Mouse (Mus musculus): ENCODE results near the gene Pramel1. TPM values are rescaled to one million over a fixed set of nuclear protein-coding genes. Genes with fewer than 3 reads are reported as not detected.
"Not testable (repeated sequence)": the region's sequence is repeated elsewhere in the genome, so short reads cannot be mapped to it uniquely, and the experiment has no call there.

Gene Pramel1
- polyA plus RNA-seq, 1 experiment: not detected

DNA sequence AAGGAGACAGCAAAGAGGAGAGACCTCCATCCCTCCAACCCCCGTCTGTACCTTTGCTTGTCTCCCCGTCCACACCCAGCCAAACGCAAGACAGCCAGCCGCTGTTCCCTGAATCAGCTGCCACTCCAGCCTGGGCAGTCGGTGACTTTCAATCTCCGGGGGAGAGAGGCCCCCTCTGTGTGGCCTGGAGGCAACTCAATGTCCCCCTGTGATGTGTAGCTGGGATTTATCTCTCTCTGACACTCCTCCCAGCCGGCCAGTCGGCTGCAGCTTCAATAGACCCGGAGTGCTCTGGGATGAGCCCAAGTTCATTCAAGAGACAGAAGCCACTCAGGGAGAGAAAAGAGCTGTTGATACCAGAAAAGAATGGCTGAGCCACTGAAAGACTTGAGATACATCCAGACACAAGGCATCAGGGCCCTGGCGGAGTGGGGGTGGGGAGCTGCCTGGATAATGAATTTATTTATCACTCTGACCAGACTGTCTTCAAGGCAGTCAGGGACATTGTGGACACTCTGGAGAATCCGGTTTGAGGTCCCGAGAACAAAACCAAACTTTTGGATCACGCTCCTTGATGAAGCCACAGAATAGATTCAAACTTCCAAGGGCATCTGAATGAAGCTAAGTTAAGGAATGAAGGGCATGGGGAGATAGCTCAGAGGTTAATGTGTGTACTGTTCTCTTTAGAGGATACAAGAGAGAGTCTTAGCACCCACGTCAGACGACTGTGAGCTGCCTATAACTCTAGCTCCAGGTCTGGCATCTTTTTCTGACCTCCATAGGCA is 14.1 kb upstream of the Pramel1 start:
- Histone ChIP-seq H3K27ac (ENCODE audit: insufficient read depth, low read length) (no peak overlapping the region), H3K4me3 (ENCODE audit: insufficient read depth, low read length) (no peak overlapping the region), H3K4me1 (ENCODE audit: control insufficient read depth, insufficient read depth, low read length) (no peaks in the 10 kb centered on the region)
- TF ChIP-seq CTCF (IDR thresholded peaks at IDR 0.05; ENCODE audit: borderline replicate concordance, insufficient read depth, low read length): no peak
- no peak for TF ChIP-seq POLR2A (IDR thresholded peaks at IDR 0.05; ENCODE audit: low read depth, low read length)

- Histone ChIP-seq H3K27ac (ENCODE audit: insufficient read depth, low read length) (no peak overlapping the region), H3K4me3 (ENCODE audit: insufficient read depth, low read length) (no peak overlapping the region)
- no peak for TF ChIP-seq CTCF (IDR thresholded peaks at IDR 0.05; ENCODE audit: borderline replicate concordance, insufficient read depth, low read length)
- TF ChIP-seq POLR2A (IDR thresholded peaks at IDR 0.05; ENCODE audit: low read depth, low read length): no peak
These were observed 13.6 kb upstream of the Pramel1 start for GRCm38 (mm10) chr4:143380716-143381004.

GRCm38 (mm10) chr4:143382163-143382562 is 12.1 kb upstream of the Pramel1 start:
- Histone ChIP-seq H3K27ac (ENCODE audit: insufficient read depth, low read length) (no peak overlapping the region), H3K4me1 (ENCODE audit: control insufficient read depth, insufficient read depth, low read length) (no peaks in the 10 kb centered on the region), H3K4me3 (ENCODE audit: insufficient read depth, low read length) (no peak overlapping the region)
- no peak for TF ChIP-seq CTCF (IDR thresholded peaks at IDR 0.05; ENCODE audit: borderline replicate concordance, insufficient read depth, low read length)
- no peak for TF ChIP-seq POLR2A (IDR thresholded peaks at IDR 0.05; ENCODE audit: low read depth, low read length)

More at GRCm38 (mm10) chr4:143380716-143381004, 13.6 kb upstream of the Pramel1 start:
- H3K4me1 ChIP-seq (ENCODE audit: control insufficient read depth, insufficient read depth, low read length): no peaks in the 10 kb centered on the region

DNA sequence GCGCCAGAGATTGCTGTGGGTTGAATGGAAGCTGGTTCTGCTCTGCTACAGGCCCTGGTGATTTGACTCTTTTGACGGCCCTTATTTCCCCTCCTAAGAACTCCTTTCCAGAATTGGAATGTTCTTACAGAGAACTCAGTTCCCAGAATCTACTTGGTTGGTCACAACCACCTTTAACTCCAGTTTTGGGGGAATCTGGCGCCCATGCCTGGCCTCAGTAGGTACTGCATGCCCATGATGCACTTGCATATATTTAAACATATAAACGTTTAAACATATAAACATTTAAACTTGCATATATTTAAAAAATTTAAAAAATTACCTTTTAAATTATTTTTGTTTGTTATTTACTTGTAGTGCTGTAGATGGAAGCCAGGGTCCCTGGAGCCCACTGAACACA is 10.6 kb upstream of the Pramel1 start:
- H3K27ac ChIP-seq (ENCODE audit: insufficient read depth, low read length): no peak overlapping the region
- TF ChIP-seq POLR2A (IDR thresholded peaks at IDR 0.05; ENCODE audit: low read depth, low read length) (no peak), CTCF (IDR thresholded peaks at IDR 0.05; ENCODE audit: borderline replicate concordance, insufficient read depth, low read length) (peak; percentile 26; the same call in 1 of the 2 replicates)
- H3K4me3 ChIP-seq (ENCODE audit: insufficient read depth, low read length): no peak overlapping the region
- H3K4me1 ChIP-seq (ENCODE audit: control insufficient read depth, insufficient read depth, low read length): no peaks in the 10 kb centered on the region

DNA sequence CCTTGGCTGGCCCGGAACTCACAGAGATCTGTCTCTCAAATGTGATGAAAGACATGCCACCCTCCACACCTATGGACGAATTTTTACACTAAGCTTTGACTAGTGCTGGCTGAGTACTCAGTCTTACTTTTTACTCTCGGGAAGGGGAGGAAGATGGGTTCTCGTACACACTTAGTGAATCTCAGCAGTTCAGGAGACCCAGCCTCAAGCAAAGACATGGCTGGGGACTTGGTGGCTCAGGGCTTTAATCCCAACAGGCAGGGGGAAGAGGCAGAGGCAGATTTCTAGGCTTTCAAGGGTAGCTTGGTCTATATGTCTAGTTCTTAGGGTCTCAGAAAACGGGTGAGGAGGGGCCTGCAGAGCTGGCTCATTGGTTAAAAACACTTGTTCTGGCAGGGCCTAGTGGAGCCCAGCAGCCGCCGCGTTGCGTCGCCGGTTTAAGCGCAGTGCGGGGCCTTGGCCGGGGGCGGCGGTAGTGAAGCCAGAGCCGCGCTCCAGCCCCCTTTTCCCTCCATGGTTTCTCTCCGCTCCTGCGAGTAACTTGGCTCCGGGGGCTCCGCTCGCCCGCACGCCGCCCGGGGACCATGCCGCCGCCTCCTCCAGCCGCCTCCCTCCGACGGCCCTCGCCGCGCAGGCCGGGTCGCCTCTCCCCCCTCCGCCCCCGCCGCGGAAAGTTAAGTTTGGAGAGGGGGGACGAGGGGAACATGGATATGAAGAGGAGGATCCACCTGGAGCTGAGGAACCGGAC is 5.1 kb upstream of the Pramel1 start:
- no peak for TF ChIP-seq CTCF (IDR thresholded peaks at IDR 0.05; ENCODE audit: borderline replicate concordance, insufficient read depth, low read length)
- TF ChIP-seq POLR2A (IDR thresholded peaks at IDR 0.05; ENCODE audit: low read depth, low read length): no peak

DNA sequence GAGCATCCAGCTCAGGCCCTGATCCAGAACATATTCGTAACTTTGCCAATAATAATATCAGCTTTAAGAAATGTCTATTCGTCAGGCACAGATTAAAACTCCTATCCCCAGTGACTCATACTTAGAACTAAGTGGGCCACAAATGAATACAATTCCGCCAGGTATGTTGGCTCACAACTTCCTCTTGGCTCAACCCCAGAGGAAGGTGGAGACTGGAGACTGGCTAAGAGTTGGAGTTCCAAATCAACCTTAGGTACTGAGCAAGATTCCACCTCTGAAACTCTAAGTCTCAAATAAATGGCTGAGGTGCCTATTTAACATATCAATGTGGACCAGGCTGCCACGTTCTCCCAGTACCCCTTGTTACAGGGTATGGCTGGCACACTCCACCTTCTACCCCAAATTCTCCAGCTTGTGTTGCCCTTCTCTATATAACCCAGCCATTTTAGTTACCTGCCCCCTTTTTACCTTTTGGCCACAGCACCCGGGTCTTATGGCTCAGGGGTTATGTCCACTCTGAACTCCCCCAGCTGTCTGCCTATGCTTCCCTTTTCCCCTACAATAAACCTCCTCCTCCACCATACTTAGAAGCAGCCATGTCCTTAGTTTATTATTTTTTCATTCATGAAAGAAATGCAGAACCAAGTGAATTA is 17.5 kb downstream of the Pramel1 start:
- H3K27ac ChIP-seq (ENCODE audit: insufficient read depth, low read length): no peak overlapping the region
- H3K4me1 ChIP-seq (ENCODE audit: control insufficient read depth, insufficient read depth, low read length): no peaks in the 10 kb centered on the region
- peak overlapping the region; percentile 33 for H3K4me3 ChIP-seq (ENCODE audit: insufficient read depth, low read length)
- TF ChIP-seq CTCF (IDR thresholded peaks at IDR 0.05; ENCODE audit: borderline replicate concordance, insufficient read depth, low read length) (no peak), POLR2A (IDR thresholded peaks at IDR 0.05; ENCODE audit: low read depth, low read length) (no peak; the same call in 1 of the 2 replicates)

More for the DNA sequence above, 5.1 kb upstream of the Pramel1 start:
- H3K4me3 ChIP-seq (ENCODE audit: insufficient read depth, low read length): peak overlapping the region; percentile 7; the same call in 1 of the 2 replicates
- H3K27ac ChIP-seq (ENCODE audit: insufficient read depth, low read length): no peak overlapping the region
- no peaks in the 10 kb centered on the region for H3K4me1 ChIP-seq (ENCODE audit: control insufficient read depth, insufficient read depth, low read length)

- peak within 1 kb of the TSS; percentile 89 for H3K27ac ChIP-seq (ENCODE audit: insufficient read depth, low read length)
- no peaks in the 10 kb centered on the region for H3K4me1 ChIP-seq (ENCODE audit: control insufficient read depth, insufficient read depth, low read length)
- peak within 1 kb of the TSS; percentile 92 for H3K4me3 ChIP-seq (ENCODE audit: insufficient read depth, low read length)
- TF ChIP-seq CTCF (IDR thresholded peaks at IDR 0.05; ENCODE audit: borderline replicate concordance, insufficient read depth, low read length) (no peak), POLR2A (IDR thresholded peaks at IDR 0.05; ENCODE audit: low read depth, low read length) (peak; percentile 70)
These were observed 18.2 kb downstream of the Pramel1 start, which contains the start of gene Pramef8 for GRCm38 (mm10) chr4:143412219-143413092. Gene Pramef8, plus strand, starts transcription at chr4:143412426.

DNA sequence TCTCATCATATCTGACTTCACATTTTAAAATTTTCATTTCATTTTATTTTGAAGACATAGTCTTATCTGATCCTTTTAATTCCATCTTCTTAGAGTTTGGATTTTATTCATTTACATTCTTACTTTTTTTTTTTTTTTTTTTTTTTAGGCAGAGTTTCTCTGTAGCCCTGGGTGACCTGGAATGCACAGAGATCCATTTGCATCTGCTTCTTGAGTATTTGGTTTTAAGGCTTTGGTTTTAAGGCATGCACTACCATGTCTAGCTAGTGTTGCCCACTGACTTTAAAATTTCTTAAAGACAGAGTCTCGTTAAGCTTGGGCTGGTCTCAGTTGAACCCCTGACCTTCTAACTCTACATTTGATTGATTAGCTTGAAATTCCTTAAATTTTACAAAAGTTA is 19.4 kb downstream of the Pramel1 start:
- TF ChIP-seq CTCF (IDR thresholded peaks at IDR 0.05; ENCODE audit: borderline replicate concordance, insufficient read depth, low read length) (no peak), POLR2A (IDR thresholded peaks at IDR 0.05; ENCODE audit: low read depth, low read length) (no peak)
- no peaks in the 10 kb centered on the region for H3K4me1 ChIP-seq (ENCODE audit: control insufficient read depth, insufficient read depth, low read length)
- no peak overlapping the region for H3K4me3 ChIP-seq (ENCODE audit: insufficient read depth, low read length)
- no peak overlapping the region for H3K27ac ChIP-seq (ENCODE audit: insufficient read depth, low read length)

DNA sequence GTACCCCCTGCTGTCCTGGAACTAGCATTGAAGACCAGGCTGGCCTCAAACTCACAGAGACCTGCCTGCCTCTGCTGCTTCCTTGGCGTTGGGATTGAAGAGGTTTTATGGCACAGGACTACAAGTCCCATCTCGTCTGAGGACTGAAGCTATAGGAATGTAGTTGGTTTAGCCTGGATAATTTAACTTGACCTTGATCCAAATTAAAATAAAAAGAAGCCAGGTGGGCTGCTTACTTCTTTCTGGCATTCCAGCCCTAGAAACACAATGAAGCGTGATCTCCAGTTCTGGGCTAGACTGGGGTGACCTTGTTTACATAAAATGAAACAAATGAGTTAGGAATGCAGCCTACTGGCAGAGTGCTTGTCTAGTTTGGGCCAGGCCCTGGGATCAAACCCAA is 19.9 kb downstream of the Pramel1 start:
- Histone ChIP-seq H3K27ac (ENCODE audit: insufficient read depth, low read length) (no peak overlapping the region), H3K4me1 (ENCODE audit: control insufficient read depth, insufficient read depth, low read length) (no peaks in the 10 kb centered on the region), H3K4me3 (ENCODE audit: insufficient read depth, low read length) (no peak overlapping the region)
- TF ChIP-seq CTCF (IDR thresholded peaks at IDR 0.05; ENCODE audit: borderline replicate concordance, insufficient read depth, low read length) (no peak), POLR2A (IDR thresholded peaks at IDR 0.05; ENCODE audit: low read depth, low read length) (no peak)

GRCm38 (mm10) chr4:143426770-143427169 is 32.5 kb downstream of the Pramel1 start:
- not testable (repeated sequence) for H3K4me1 ChIP-seq (ENCODE audit: control insufficient read depth, insufficient read depth, low read length); H3K4me3 ChIP-seq (ENCODE audit: insufficient read depth, low read length); H3K27ac ChIP-seq (ENCODE audit: insufficient read depth, low read length)

Data from embryonic fibroblast, embryonic 13.5 days (primary cell).